Mouse (Mus musculus) central nervous system, embryonic 11.5 days (tissue): Measurements from ENCODE around the gene Ccdc62. TPM values are rescaled to one million over a fixed set of nuclear protein-coding genes. Genes with fewer than 3 reads are reported as not detected.

Experiments used
- polyA plus RNA-seq: library from polyadenylated mRNA; depleted of rRNA; stranded (reverse); fragments of >200 nt; gene quantifications from 2 replicates; pipeline ENCODE4 v1.2.3, GENCODE M21; 2012; rRNA removed

Gene Ccdc62
- polyA plus RNA-seq, result 4.0 and 6.8 TPM in 2 replicates

GRCm38 (mm10) chr5:123930508-123930989 lies at the start of gene Ccdc62:
TSS of gene Ccdc62 (plus strand) at chr5:123930679.

GRCm38 (mm10) chr5:123906976-123907630 lies 23.4 kb upstream of the Ccdc62 start, which contains the start of gene Denr:
TSS of gene Denr (plus strand) at chr5:123907175.

DNA sequence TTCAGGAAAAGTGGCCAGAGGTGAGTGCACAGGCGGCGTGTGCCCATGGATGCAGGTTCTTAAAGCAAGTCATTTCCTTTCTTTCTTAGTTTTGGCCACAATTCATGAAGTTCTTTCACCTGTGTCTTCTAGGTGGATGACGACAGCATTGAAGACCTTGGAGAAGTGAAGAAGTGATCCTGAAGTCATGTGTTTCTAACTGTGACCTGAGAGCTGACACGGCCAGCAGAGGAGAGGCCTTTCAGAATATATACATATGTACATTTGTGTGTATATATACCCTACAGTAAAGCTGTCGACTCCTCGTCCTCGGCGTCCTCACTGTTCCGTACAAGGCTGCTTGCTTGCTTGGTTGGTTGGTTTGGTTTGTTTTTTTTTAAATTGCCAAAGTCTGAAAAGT lies 3.4 kb upstream of the Ccdc62 start, which contains the start of gene Gm43518:
Gene Gm43518 (plus strand): TSS at position 301 of the 400 bp plus-strand sequence.

GRCm38 (mm10) chr5:123973299-123974178 lies 43.1 kb downstream of the Ccdc62 start, which contains the start of gene Hip1r:
TSS of gene Hip1r (plus strand) at chr5:123973628.

Other genes starting within 250 kb of the Ccdc62 start
- 56.3 and 90.1 TPM in 2 replicates for gene Clip1, start 246.1 kb upstream of the Ccdc62 start, polyA plus RNA-seq
- 94.0 and 121 TPM in 2 replicates for gene Zcchc8, start 209.6 kb upstream of the Ccdc62 start, polyA plus RNA-seq
- 194 and 240 TPM in 2 replicates for gene Rsrc2, start 181.3 kb upstream of the Ccdc62 start, polyA plus RNA-seq
- 32.3 and 45.0 TPM in 2 replicates for gene Kntc1, start 181.0 kb upstream of the Ccdc62 start, polyA plus RNA-seq
- 0.02 TPM in 1 of 2 replicates, not detected in the other for gene Hcar2, start 65.2 kb upstream of the Ccdc62 start, polyA plus RNA-seq
- 0.06 and 0.11 TPM in 2 replicates for gene Hcar1, start 50.7 kb upstream of the Ccdc62 start, polyA plus RNA-seq
- gene Denr, start 23.5 kb upstream of the Ccdc62 start, polyA plus RNA-seq, result 93.9 and 138 TPM in 2 replicates
- 0.83 and 0.90 TPM in 2 replicates for gene Gm43518, start 3.3 kb upstream of the Ccdc62 start, polyA plus RNA-seq
- gene Hip1r, start 42.9 kb downstream of the Ccdc62 start, polyA plus RNA-seq, result 8.1 and 17.8 TPM in 2 replicates
- gene Vps37b, start 101.6 kb downstream of the Ccdc62 start, polyA plus RNA-seq, result 44.8 and 50.9 TPM in 2 replicates
- 0.96 and 1.1 TPM in 2 replicates for gene Abcb9, start 165.1 kb downstream of the Ccdc62 start, polyA plus RNA-seq
- 20.5 and 20.8 TPM in 2 replicates for gene Ogfod2, start 181.6 kb downstream of the Ccdc62 start, polyA plus RNA-seq
- gene Arl6ip4, start 185.4 kb downstream of the Ccdc62 start, polyA plus RNA-seq, result 107 and 163 TPM in 2 replicates